Mouse (Mus musculus) lung, postnatal 0 days (tissue): ENCODE data around the gene Cyp27b1. TPM values are rescaled to one million over a fixed set of nuclear protein-coding genes. Genes with fewer than 3 reads are reported as not detected.

Experiments
- ATAC-seq: fragments of 200-750 bp; cut with Nextera tagmentation; 2 replicates; pipeline ENCODE4 v1.8.0; 2017; ENCODE audit warnings: moderate library complexity
- DNase-seq: peaks from one replicate; pipeline ENCODE4 v3.0.0-alpha.2; 2016; ENCODE audit warnings: low spot score
- H3K27ac ChIP-seq: fragments of 300-500 bp; sonication (generic); 2 replicates; pipeline ENCODE4 v1.5.1; 2014; ENCODE audit warnings: antibody characterized with exemption, mild to moderate bottlenecking, low read length, mixed read lengths
- H3K27me3 ChIP-seq: fragments of 300-500 bp; sonication (generic); replicated peaks from 2 replicates; pipeline ENCODE4 v1.6.1; 2014; ENCODE audit warnings: low read length, mixed read lengths; ENCODE audit not compliant: insufficient read depth
- H3K36me3 ChIP-seq: fragments of 300-500 bp; sonication (generic); 2 replicates; pipeline ENCODE4 v1.6.1; 2014; ENCODE audit warnings: low read length, mixed read lengths; ENCODE audit not compliant: insufficient read depth
- H3K4me1 ChIP-seq: fragments of 300-500 bp; sonication (generic); 2 replicates; pipeline ENCODE4 v1.6.1; 2014; ENCODE audit warnings: antibody characterized with exemption, low read depth, low read length, mixed read lengths; ENCODE audit not compliant: insufficient read depth
- H3K4me2 ChIP-seq: fragments of 300-500 bp; sonication (generic); replicated peaks from 2 replicates; pipeline ENCODE4 v1.6.1; 2014; ENCODE audit warnings: low read depth, mild to moderate bottlenecking, low read length, moderate library complexity, mixed read lengths
- H3K4me3 ChIP-seq: fragments of 300-500 bp; sonication (generic); 2 replicates; pipeline ENCODE4 v1.5.1; 2014; ENCODE audit warnings: low read depth, low read length
- H3K9ac ChIP-seq: fragments of 300-500 bp; sonication (generic); replicated peaks from 2 replicates; pipeline ENCODE4 v1.6.1; 2014; ENCODE audit warnings: low read depth, mild to moderate bottlenecking
- H3K9me3 ChIP-seq: fragments of 300-500 bp; sonication (generic); 2 replicates; pipeline ENCODE4 v1.6.1; 2016; ENCODE audit warnings: low read length, mixed read lengths
- CTCF ChIP-seq: IDR thresholded peaks from 2 replicates; pipeline ENCODE4 v1.5.1; 2016; ENCODE audit warnings: antibody characterized with exemption, mild to moderate bottlenecking
- EP300 ChIP-seq: IDR thresholded peaks from 2 replicates; pipeline ENCODE4 v1.6.1; 2016; ENCODE audit warnings: antibody characterized with exemption, mild to moderate bottlenecking, control low read depth
- WGBS: fragments of 180-500 bp; shearing (Covaris S2); extraction: QIAGEN DNeasy Blood & Tissue Kit; methylation state at CpG from one replicate; pipeline ENCODE4 v1.1.7; 2014; 5-methylcytosine and 5-hydroxymethylcytosine counted together
- polyA plus RNA-seq: library from polyadenylated mRNA; unstranded; fragments of >200 nt; fragmentation: Nextera tagmentation; extraction: Ambion mirVana; gene quantifications from 2 replicates; pipeline ENCODE4 v1.2.1, GENCODE M21; 2015

Cyp27b1 gene
- polyA plus RNA-seq, 1 experiment from 2014 or later: 0.13 TPM

DNA sequence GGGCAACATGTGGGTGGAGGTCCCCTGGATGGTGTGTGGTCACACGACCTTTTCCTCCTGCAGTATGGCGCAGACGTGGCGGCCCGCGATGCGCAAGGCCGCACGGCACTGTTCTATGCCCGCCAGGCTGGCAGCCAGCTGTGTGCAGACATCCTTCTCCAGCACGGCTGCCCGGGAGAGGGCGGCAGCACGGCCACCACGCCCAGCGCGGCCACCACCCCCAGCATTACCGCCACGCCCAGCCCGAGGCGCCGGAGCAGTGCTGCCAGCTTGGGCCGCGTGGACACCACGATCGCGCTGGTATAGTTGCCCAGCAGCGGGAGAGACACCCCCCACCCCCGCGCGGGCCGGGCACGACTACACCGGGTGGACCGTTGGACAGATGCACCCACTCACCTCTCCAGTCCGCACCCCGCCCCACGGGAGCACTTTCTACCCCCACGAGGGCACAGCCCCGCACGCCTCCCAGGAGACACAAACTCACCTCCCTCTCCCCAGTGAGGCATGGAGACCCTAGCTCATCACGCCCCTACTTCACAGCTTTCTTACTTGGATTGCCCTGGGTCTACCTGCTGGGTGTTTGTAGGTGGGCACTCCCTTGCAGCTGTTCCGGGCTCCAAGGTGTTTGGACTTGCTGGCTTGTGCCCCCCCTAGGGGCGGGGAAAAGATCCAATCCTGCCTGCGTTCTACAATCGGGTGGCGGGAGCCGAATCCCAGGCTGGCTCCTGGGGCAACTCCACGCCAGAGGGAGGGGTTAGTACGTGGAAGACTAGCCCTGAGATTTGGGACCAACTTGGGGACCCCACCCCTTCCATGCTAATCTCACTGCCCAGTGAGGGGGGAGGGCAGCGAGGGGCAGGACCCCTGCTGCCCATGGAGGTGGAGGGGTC lies 43.7 kb downstream of the Cyp27b1 start:
- H3K27me3 ChIP-seq: peaks cover 32% of the 10 kb centered on the region
- 15% methylated on average over 48 of the region's 51 CpGs for WGBS
- TF ChIP-seq EP300 (no peak), CTCF (peak; percentile 34)
- H3K9ac ChIP-seq: no peak overlapping the region
- H3K4me1 ChIP-seq: peaks cover 13% of the 10 kb centered on the region; the same call in 1 of the 2 replicates
- DNase-seq: peak; percentile 55
- no peaks in the 10 kb centered on the region for H3K9me3 ChIP-seq
- H3K27ac ChIP-seq: no peak overlapping the region
- peak overlapping the region; percentile 15; the same call in 1 of the 2 replicates for H3K4me3 ChIP-seq
- H3K4me2 ChIP-seq: peak overlapping the region; percentile 47
- peaks cover 3% of the 10 kb centered on the region; the same call in 1 of the 2 replicates for H3K36me3 ChIP-seq
- peak; percentile 46 for ATAC-seq

DNA sequence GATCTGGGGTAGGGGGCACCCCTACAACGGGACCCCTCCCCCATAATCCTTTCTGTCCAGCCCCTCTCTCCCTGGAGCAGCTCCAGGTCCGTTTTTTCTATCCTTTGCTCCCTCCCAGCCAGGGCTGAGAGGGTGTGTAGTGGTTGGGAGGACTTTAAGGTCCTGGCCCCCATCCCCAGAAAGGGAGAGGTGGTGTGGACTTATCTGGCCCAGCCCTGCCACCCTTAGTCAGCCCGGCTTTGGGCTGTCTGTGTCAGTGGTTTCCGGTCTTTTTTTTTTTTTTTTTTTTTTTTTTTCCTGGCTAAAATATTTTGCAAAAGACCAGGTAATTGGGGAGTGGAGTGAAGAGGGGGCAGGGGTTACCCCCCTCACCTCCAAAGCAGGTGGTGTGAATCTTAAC lies 44.7 kb downstream of the Cyp27b1 start:
- Histone ChIP-seq H3K27me3 (peaks cover 32% of the 10 kb centered on the region), H3K4me1 (peaks cover 13% of the 10 kb centered on the region; the same call in 1 of the 2 replicates), H3K9ac (no peak overlapping the region), H3K36me3 (peaks cover 10% of the 10 kb centered on the region; the same call in 1 of the 2 replicates), H3K27ac (no peak overlapping the region), H3K9me3 (no peaks in the 10 kb centered on the region), H3K4me2 (no peak overlapping the region), H3K4me3 (no peak overlapping the region)
- no peak for ATAC-seq
- WGBS: 37% methylated on average over 4 of the region's 4 CpGs
- TF ChIP-seq EP300: no peak
- no peak for DNase-seq

DNA sequence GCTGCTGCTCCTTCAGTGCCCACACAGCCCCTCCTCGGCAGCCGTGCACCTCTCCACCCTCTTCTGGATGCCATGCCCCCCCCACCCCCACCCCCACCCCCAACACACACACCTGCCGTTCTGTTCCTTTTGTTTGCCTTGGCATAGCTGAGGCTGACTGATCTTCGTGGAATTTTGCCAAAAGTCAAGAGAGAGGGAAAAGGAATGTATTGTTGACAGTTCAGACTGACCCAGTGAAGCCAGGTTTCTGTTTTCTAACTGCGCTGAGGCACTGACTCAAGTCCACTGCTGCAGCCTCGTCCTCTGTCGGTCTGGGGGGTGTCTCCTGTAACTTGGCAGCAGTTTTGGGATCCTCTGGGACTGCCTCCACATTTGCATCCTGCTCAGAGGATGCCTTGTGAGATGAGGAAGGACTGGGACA lies 46.3 kb downstream of the Cyp27b1 start:
- H3K4me3 ChIP-seq: no peak overlapping the region
- peaks cover 18% of the 10 kb centered on the region for H3K36me3 ChIP-seq
- H3K9me3 ChIP-seq: no peaks in the 10 kb centered on the region
- peaks cover 32% of the 10 kb centered on the region for H3K27me3 ChIP-seq
- TF ChIP-seq EP300: peak; percentile 42; the same call in 1 of the 2 replicates
- no peak for TF ChIP-seq CTCF
- no peak overlapping the region for H3K9ac ChIP-seq
- DNase-seq (peak; percentile 86), ATAC-seq (peak; percentile 79)
- 20% methylated on average over 7 of the region's 7 CpGs for WGBS
- peaks cover 13% of the 10 kb centered on the region; the same call in 1 of the 2 replicates for H3K4me1 ChIP-seq
- H3K27ac ChIP-seq: peak overlapping the region; percentile 59
- 0 out of 2 replicates have a peak overlapping the region, but pooled peaks have one; percentile 14 for H3K4me2 ChIP-seq

DNA sequence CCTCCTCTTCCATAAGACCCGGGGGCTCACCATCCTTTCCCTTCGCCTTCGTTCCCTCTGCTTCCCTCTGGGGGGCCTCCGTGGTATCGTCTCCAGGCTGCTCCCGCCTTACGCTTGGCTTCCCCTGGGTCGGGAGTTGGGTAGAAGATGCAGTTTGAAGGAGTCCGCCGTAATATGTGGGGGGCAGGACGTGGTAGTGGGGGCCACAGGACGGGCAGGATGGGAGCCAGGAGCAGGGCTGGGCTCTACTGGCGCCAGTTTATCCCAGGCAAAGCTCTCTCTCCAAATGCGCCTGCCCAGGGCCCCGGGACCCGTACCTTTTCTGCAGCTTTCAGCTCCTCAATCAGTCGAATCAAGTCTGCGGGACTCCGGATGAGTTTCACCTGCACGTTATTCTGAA lies 50.5 kb downstream of the Cyp27b1 start:
- ATAC-seq (no peak), DNase-seq (no peak)
- no peak overlapping the region for H3K9ac ChIP-seq
- H3K4me1 ChIP-seq: no peaks in the 10 kb centered on the region
- no peak for TF ChIP-seq CTCF
- TF ChIP-seq EP300: no peak
- H3K4me2 ChIP-seq: no peak overlapping the region
- no peak overlapping the region for H3K4me3 ChIP-seq
- WGBS: 78% methylated on average over 20 of the region's 20 CpGs
- no peaks in the 10 kb centered on the region for H3K9me3 ChIP-seq
- peaks cover 20% of the 10 kb centered on the region for H3K36me3 ChIP-seq
- no peaks in the 10 kb centered on the region for H3K27me3 ChIP-seq
- H3K27ac ChIP-seq: no peak overlapping the region

DNA sequence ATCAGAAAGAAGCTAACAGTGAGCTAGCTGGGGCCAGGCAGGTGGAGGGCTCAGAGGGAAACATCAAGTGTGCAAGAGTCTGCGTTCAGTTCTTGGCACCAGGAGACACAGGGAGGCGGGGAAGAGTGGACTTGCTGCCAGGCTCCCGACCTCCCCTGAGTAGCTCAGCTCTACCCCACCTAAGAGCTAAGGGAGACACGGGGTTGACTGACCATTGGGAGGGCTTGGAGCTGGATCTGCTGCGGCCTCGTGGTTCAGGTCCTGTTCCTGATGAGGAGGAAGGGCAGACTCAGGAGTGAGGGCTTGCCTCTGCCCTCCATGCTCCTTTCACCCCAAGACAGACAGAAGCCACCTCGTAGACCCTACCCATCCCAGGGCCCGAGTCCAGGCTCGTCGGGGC lies 51.1 kb downstream of the Cyp27b1 start:
- Histone ChIP-seq H3K4me1 (no peaks in the 10 kb centered on the region), H3K27ac (no peak overlapping the region), H3K9me3 (no peaks in the 10 kb centered on the region), H3K9ac (no peak overlapping the region), H3K27me3 (no peaks in the 10 kb centered on the region), H3K4me2 (no peak overlapping the region), H3K4me3 (no peak overlapping the region), H3K36me3 (peaks cover 20% of the 10 kb centered on the region)
- no peak for DNase-seq
- WGBS: 87% methylated on average over 10 of the region's 10 CpGs
- TF ChIP-seq EP300: no peak
- TF ChIP-seq CTCF: no peak
- no peak for ATAC-seq

DNA sequence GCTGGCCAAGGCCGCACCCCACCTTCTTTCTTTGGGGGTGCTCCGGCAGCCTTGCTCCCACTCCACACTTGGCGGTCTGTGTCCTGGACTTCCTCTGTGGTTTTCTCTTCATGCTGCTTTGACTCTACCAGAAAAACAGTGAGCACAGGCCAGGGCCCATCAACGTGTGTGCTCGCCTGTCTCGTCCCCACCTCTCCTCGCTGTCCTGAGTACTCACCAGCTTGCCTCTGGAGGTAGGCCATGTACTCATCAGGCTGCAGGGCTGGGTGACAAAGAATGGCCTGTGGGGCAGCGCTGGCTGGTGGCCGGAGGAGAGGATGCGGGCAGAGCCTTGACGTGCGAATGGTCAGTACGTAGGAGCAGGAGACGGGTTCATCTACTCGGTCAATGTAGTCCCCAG lies 51.8 kb downstream of the Cyp27b1 start:
- Histone ChIP-seq H3K4me1 (no peaks in the 10 kb centered on the region), H3K4me2 (no peak overlapping the region), H3K27me3 (no peaks in the 10 kb centered on the region), H3K27ac (no peak overlapping the region), H3K9ac (no peak overlapping the region), H3K36me3 (peaks cover 20% of the 10 kb centered on the region), H3K9me3 (no peaks in the 10 kb centered on the region), H3K4me3 (no peak overlapping the region)
- DNase-seq: no peak
- no peak for ATAC-seq
- TF ChIP-seq CTCF (no peak), EP300 (no peak)
- WGBS: 89% methylated on average over 15 of the region's 15 CpGs
